Mouse (Mus musculus): ENCODE results near the gene Nbas. TPM values are rescaled to one million over a fixed set of nuclear protein-coding genes. Genes with fewer than 3 reads are reported as not detected.
A peak's percentile ranks its signal among the peaks of the same experiment; 100 is the strongest.

Gene Nbas
- polyA plus RNA-seq, 1 experiment from 2014 or later = 10.5 TPM

GRCm38 (mm10) chr12:13410191-13410590 lies 141.3 kb downstream of the Nbas start:
- no peak overlapping the region for H3K4me2 ChIP-seq
- H3K4me1 ChIP-seq = no peaks in the 10 kb centered on the region
- 0 out of 2 replicates have a peak, but pooled peaks cover 11% of the 10 kb centered on the region for H3K36me3 ChIP-seq (ENCODE audit: poor library complexity, severe bottlenecking)

GRCm38 (mm10) chr12:13418651-13419050 lies 149.7 kb downstream of the Nbas start:
- Histone ChIP-seq H3K4me2 (no peak overlapping the region), H3K27me3 (no peaks in the 10 kb centered on the region), H3K4me3 (no peak overlapping the region), H3K9ac (no peak overlapping the region), H3K9me3 (replicated peaks) (no peaks in the 10 kb centered on the region), H3K36me3 (ENCODE audit: poor library complexity, severe bottlenecking) (peaks cover 26% of the 10 kb centered on the region), H3K4me1 (no peaks in the 10 kb centered on the region), H3K27ac (no peak overlapping the region)
- ATAC-seq = no peak
- 94% methylated on average over 2 of the region's 2 CpGs for WGBS

More at GRCm38 (mm10) chr12:13410191-13410590, 141.3 kb downstream of the Nbas start:
- no peak overlapping the region for H3K4me3 ChIP-seq
- H3K27me3 ChIP-seq = no peaks in the 10 kb centered on the region
- H3K27ac ChIP-seq = no peak overlapping the region
- ATAC-seq = no peak
- H3K9ac ChIP-seq = no peak overlapping the region
- H3K9me3 ChIP-seq (replicated peaks) = no peaks in the 10 kb centered on the region

DNA sequence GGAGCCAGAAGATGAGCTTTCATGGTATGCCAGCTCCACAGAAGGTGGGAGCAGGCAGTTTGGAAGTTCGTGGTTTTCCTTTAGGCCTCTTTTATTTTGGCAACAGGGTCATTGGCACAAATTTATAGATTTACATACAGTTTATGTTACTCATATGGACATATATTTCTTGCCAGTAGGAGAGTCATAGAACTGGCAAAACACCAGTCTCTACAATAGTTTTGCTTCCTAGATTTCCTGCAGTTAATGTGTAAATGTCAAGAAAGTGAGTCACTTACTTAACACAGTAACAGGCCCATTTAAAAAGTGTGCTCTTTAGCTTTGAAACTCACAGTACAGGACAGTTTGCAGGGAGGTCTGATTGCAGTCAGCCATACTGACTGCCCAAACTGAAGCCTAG lies 161.3 kb downstream of the Nbas start:
- no peak for ATAC-seq
- Histone ChIP-seq H3K9me3 (replicated peaks) (no peaks in the 10 kb centered on the region), H3K4me1 (no peaks in the 10 kb centered on the region), H3K36me3 (ENCODE audit: poor library complexity, severe bottlenecking) (peaks cover 12% of the 10 kb centered on the region), H3K27ac (no peak overlapping the region), H3K4me3 (no peak overlapping the region), H3K9ac (no peak overlapping the region), H3K27me3 (no peaks in the 10 kb centered on the region), H3K4me2 (no peak overlapping the region)
- WGBS = 90% methylated on average over 1 of the region's 1 CpGs

DNA sequence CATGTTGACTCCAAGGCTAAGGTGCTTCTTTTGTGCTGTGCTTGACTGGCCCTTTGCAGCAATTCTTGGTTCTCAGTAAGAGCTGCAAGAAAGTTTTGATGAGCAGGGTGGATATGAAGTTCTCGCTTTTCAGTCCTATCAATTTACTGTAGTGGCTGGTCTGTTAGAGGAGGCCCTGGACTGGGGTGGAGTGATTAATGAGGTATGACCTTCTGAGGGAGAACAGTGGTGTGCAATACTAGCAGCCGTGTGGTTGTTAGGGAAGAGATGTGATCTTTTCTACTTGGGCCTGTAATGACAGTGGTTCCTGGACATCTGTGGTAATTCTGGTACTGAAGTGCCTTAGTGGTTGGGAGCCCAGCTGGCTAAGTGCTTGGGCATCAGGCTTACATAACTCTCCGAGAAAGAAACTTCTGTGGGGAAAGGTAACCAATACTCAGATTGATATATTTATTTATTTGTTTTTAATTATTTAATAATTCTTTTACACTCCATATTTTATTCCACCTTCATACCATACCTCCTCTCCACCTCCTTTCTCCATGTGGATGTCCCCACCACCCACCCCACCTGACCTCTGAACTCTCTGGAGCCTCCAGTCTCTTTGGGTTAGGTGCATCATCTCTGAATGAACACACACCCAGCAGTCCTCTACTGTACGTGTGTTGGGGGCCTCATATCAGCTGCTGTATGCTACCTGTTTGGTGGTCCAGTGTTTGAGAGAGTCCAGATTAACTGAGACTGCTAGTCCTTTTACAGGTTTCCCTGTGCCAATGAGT lies 175.9 kb downstream of the Nbas start:
- Histone ChIP-seq H3K36me3 (ENCODE audit: poor library complexity, severe bottlenecking) (peaks cover 4% of the 10 kb centered on the region; the same call in 1 of the 2 replicates), H3K9me3 (replicated peaks) (no peaks in the 10 kb centered on the region), H3K27me3 (no peaks in the 10 kb centered on the region), H3K4me2 (no peak overlapping the region), H3K9ac (no peak overlapping the region), H3K4me3 (no peak overlapping the region), H3K27ac (no peak overlapping the region), H3K4me1 (no peaks in the 10 kb centered on the region)
- no peak for ATAC-seq
- 83% methylated on average over 4 of the region's 4 CpGs for WGBS

DNA sequence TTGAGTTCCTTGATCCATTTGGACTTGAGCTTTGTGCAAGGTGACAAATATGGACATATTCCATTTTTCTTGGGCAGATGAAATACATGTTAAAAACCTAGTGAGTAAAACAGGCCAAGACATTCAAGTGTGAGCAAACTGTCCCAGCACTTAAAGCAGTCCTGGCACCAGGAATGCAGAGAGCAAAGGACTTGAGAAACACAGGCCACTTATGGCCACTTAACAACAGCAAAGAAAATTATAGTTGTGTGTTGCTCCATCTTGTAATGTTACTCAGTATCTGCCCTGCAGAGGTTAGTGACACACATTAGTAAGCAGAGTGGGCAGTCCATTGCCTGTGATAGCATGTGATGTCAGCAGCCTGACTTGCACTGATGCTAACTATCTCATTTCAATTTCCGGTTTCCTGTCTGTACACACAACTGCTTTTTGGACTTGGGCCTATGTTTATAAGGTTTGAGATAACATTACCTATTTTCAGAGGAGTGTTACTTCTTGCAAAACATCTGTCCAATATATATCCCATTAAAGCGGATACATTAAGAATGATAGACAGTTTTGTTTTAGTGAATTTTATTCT lies 176.6 kb downstream of the Nbas start:
- H3K27ac ChIP-seq = no peak overlapping the region
- no peaks in the 10 kb centered on the region for H3K4me1 ChIP-seq
- H3K27me3 ChIP-seq = no peaks in the 10 kb centered on the region
- no peak overlapping the region for H3K4me2 ChIP-seq
- H3K9ac ChIP-seq = no peak overlapping the region
- ATAC-seq = 0 out of 2 replicates have a peak, but pooled peaks have one; percentile 24
- H3K9me3 ChIP-seq (replicated peaks) = no peaks in the 10 kb centered on the region
- H3K36me3 ChIP-seq (ENCODE audit: poor library complexity, severe bottlenecking) = peaks cover 4% of the 10 kb centered on the region; the same call in 1 of the 2 replicates
- H3K4me3 ChIP-seq = no peak overlapping the region
- WGBS = 96% methylated on average over 2 of the region's 2 CpGs

GRCm38 (mm10) chr12:13448916-13449315 lies 180.0 kb downstream of the Nbas start:
- H3K27me3 ChIP-seq = no peaks in the 10 kb centered on the region
- H3K4me3 ChIP-seq = no peak overlapping the region
- H3K9me3 ChIP-seq (replicated peaks) = no peaks in the 10 kb centered on the region
- H3K4me1 ChIP-seq = no peaks in the 10 kb centered on the region
- H3K27ac ChIP-seq = no peak overlapping the region
- no peak for ATAC-seq
- no peaks in the 10 kb centered on the region for H3K36me3 ChIP-seq (ENCODE audit: poor library complexity, severe bottlenecking)
- H3K4me2 ChIP-seq = no peak overlapping the region
- H3K9ac ChIP-seq = no peak overlapping the region
- 93% methylated on average over 2 of the region's 2 CpGs for WGBS

DNA sequence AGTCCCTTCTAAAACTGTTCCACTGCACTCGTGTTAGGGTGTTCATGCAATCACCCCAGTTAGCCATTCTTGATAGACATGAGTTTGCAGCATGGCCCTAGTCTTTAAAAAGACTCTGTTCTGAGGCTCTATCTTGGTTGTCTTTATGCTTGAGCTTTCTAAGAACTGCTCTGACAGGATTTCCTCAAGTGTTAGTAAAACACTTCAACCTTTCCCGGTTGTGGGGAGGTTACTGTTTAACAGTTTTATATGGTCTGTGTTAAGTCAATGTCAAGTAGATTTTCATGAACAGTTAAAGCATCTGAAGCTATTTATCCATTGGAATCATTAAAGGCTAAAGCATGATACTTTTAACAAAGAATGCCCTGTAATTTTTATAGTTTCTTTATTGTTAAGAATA lies 183.1 kb downstream of the Nbas start:
- Histone ChIP-seq H3K36me3 (ENCODE audit: poor library complexity, severe bottlenecking) (0 out of 2 replicates have a peak, but pooled peaks cover 5% of the 10 kb centered on the region), H3K4me1 (no peaks in the 10 kb centered on the region), H3K4me2 (no peak overlapping the region), H3K27ac (no peak overlapping the region), H3K9ac (no peak overlapping the region), H3K27me3 (no peaks in the 10 kb centered on the region), H3K4me3 (no peak overlapping the region), H3K9me3 (replicated peaks) (no peaks in the 10 kb centered on the region)
- WGBS = 87% methylated on average over 2 of the region's 2 CpGs
- ATAC-seq = no peak

- H3K9ac ChIP-seq = no peak overlapping the region
- no peak overlapping the region for H3K27ac ChIP-seq
- H3K4me2 ChIP-seq = no peak overlapping the region
- ATAC-seq = no peak
- no peaks in the 10 kb centered on the region for H3K27me3 ChIP-seq
- no peaks in the 10 kb centered on the region for H3K4me1 ChIP-seq
- H3K9me3 ChIP-seq (replicated peaks) = no peaks in the 10 kb centered on the region
- H3K36me3 ChIP-seq (ENCODE audit: poor library complexity, severe bottlenecking) = 0 out of 2 replicates have a peak, but pooled peaks cover 5% of the 10 kb centered on the region
- no peak overlapping the region for H3K4me3 ChIP-seq
- 87% methylated on average over 6 of the region's 6 CpGs for WGBS
Observed at GRCm38 (mm10) chr12:13460223-13460853, 191.4 kb downstream of the Nbas start.

GRCm38 (mm10) chr12:13461558-13462153 lies 192.7 kb downstream of the Nbas start:
- Histone ChIP-seq H3K4me3 (no peak overlapping the region), H3K9me3 (replicated peaks) (no peaks in the 10 kb centered on the region), H3K9ac (no peak overlapping the region), H3K4me2 (no peak overlapping the region), H3K27me3 (no peaks in the 10 kb centered on the region), H3K36me3 (ENCODE audit: poor library complexity, severe bottlenecking) (no peaks in the 10 kb centered on the region), H3K27ac (no peak overlapping the region), H3K4me1 (no peaks in the 10 kb centered on the region)
- peak; percentile 41; the same call in 1 of the 2 replicates for ATAC-seq
- 82% methylated on average over 9 of the region's 9 CpGs for WGBS

DNA sequence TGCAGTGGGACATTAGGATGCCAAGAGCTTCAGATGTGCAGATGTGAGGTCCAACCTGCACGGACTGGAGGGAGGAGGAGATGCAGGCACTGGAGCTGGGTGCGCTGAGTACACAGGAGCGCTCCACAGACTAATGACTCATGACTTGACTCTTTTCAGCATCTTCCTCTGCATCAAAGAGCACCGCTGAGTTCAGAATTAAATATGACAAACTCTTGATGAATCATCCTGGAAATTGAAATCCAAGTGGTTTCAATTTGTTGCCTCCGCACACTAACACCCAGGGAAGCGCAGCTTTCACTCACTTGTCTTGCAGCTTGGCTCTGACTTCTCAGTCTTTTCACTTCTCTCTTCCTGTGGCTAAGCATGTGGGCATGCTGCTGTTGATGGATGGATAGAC lies 193.5 kb downstream of the Nbas start:
- H3K9me3 ChIP-seq (replicated peaks) = no peaks in the 10 kb centered on the region
- no peak overlapping the region for H3K4me3 ChIP-seq
- no peak overlapping the region for H3K9ac ChIP-seq
- no peak overlapping the region for H3K4me2 ChIP-seq
- no peaks in the 10 kb centered on the region for H3K36me3 ChIP-seq (ENCODE audit: poor library complexity, severe bottlenecking)
- no peaks in the 10 kb centered on the region for H3K4me1 ChIP-seq
- no peaks in the 10 kb centered on the region for H3K27me3 ChIP-seq
- 91% methylated on average over 6 of the region's 6 CpGs for WGBS
- no peak for ATAC-seq
- H3K27ac ChIP-seq = no peak overlapping the region

DNA sequence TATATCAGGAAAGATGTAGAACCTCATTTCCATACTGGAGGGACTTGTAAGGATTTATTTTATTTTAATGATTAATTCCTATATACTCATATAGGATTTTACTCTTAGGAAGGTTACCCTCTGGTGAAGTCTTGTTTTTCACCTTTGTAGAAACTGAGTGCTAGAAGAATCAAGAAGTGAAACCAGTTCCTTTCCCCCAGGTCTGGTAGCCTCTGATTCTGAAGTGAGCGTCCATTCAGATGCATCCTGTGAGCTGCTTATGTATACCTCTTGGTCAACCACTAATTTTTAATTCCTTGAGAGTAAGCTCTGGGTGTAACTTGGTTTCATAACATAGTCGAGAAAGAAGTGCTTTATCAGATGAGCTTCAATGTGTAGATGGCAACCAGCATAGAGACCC lies 196.6 kb downstream of the Nbas start:
- no peaks in the 10 kb centered on the region for H3K4me1 ChIP-seq
- no peak overlapping the region for H3K4me3 ChIP-seq
- H3K27me3 ChIP-seq = no peaks in the 10 kb centered on the region
- no peak for ATAC-seq
- WGBS = 89% methylated on average over 2 of the region's 2 CpGs
- H3K9ac ChIP-seq = no peak overlapping the region
- H3K9me3 ChIP-seq (replicated peaks) = no peaks in the 10 kb centered on the region
- H3K4me2 ChIP-seq = no peak overlapping the region
- H3K27ac ChIP-seq = no peak overlapping the region
- H3K36me3 ChIP-seq (ENCODE audit: poor library complexity, severe bottlenecking) = 0 out of 2 replicates have a peak, but pooled peaks cover 5% of the 10 kb centered on the region

- no peaks in the 10 kb centered on the region for H3K4me1 ChIP-seq
- no peak overlapping the region for H3K4me2 ChIP-seq
- WGBS = 96% methylated on average over 2 of the region's 2 CpGs
- no peaks in the 10 kb centered on the region for H3K27me3 ChIP-seq
- ATAC-seq = no peak
- H3K9ac ChIP-seq = no peak overlapping the region
- peaks cover 10% of the 10 kb centered on the region; the same call in 1 of the 2 replicates for H3K36me3 ChIP-seq (ENCODE audit: poor library complexity, severe bottlenecking)
- no peaks in the 10 kb centered on the region for H3K9me3 ChIP-seq (replicated peaks)
- H3K4me3 ChIP-seq = no peak overlapping the region
- no peak overlapping the region for H3K27ac ChIP-seq
Observed at GRCm38 (mm10) chr12:13474881-13475280, 205.9 kb downstream of the Nbas start.

Data from forebrain, embryonic 13.5 days (tissue).